In the genomic region with DNA sequence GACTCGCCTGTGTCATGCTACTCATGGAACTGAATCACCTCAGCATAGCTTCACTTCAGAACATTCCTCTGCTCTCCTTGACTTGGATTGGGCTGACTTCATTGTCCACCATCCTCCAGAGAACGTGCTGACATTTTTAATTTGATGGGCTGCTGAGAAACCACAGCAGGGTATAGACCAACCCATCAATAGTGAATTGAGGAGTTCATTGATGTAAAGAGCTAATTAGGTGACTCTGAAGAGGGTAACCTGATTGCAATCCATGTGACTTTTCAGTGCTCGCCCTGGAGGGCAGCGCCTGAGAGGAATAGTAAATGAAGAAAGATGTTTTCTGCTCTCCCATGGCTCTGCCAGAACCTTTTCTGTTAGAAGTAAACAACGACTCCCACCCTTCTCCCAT, we compare ENCODE assay signal across 21 mouse cellular contexts.
DNase-seq lines count a peak whose midpoint lies in the region; ATAC-seq and TF ChIP-seq lines count a peak whose summit lies in the region.
"Had no signal": no experiment of that assay in that cellular context is flagged by ENCODE, and none has a peak within 500 bp of the region (broad histone marks: within the 10 kb centered on the region; RNA-seq: fewer than 3 reads in every experiment).

No protein-coding gene starts in this region.

- no peak overlapping the region for H3K9ac ChIP-seq in forebrain, embryonic 12.5 days
- no peak overlapping the region for H3K9ac ChIP-seq in forebrain, postnatal 0 days
- no peak overlapping the region for H3K9ac ChIP-seq in midbrain, embryonic 11.5 days (ENCODE audit: low read length)
- H3K9ac ChIP-seq: embryonic facial prominence, embryonic 13.5 days; embryonic facial prominence, embryonic 15.5 days had no signal

- no peaks in the 10 kb centered on the region for H3K4me1 ChIP-seq in forebrain, embryonic 12.5 days
- H3K4me1 ChIP-seq in forebrain, postnatal 0 days (ENCODE audit: insufficient read depth) = no peaks in the 10 kb centered on the region
- no peaks in the 10 kb centered on the region for H3K4me1 ChIP-seq in midbrain, embryonic 11.5 days (ENCODE audit: control insufficient read depth, insufficient read depth, low read length)
- H3K4me1 ChIP-seq in midbrain, embryonic 10.5 days = no peaks in the 10 kb centered on the region
- peaks cover 12% of the 10 kb centered on the region; the same call in 1 of the 2 replicates for H3K4me1 ChIP-seq in limb, embryonic 10.5 days
- H3K4me1 ChIP-seq: embryonic facial prominence, embryonic 13.5 days; embryonic facial prominence, embryonic 15.5 days had no signal

- no peak for DNase-seq in forebrain, postnatal 0 days
- DNase-seq in midbrain, embryonic 11.5 days (ENCODE audit: low spot score, missing footprints) = no peak
- DNase-seq in midbrain, embryonic 10.5 days (ENCODE audit: low spot score) = no peak
- peak; percentile 11 for DNase-seq in forelimb bud, embryonic 11.5 days (ENCODE audit: low read depth, low spot score)
- peak; percentile 31 for DNase-seq in limb, embryonic 10.5 days (ENCODE audit: low spot score)
- no peak for DNase-seq in thymus, postnatal 25 days
- DNase-seq: adrenal gland, adult 2 months; adrenal gland, postnatal 10 days; adrenal gland, postnatal 25 days; cerebellum, adult 11 months; cerebellum, adult 18-20 months; cerebellum, adult 8-10 months; cerebellum, adult 9-11 months; cerebellum, postnatal 14 days; cerebellum, postnatal 36 days; embryo, embryonic 11 days had no signal

- no peaks in the 10 kb centered on the region for H3K9me3 ChIP-seq in forebrain, embryonic 12.5 days
- no peaks in the 10 kb centered on the region for H3K9me3 ChIP-seq in forebrain, postnatal 0 days (ENCODE audit: low read length)
- H3K9me3 ChIP-seq in midbrain, embryonic 11.5 days (ENCODE audit: control insufficient read depth, low read length) = no peaks in the 10 kb centered on the region
- H3K9me3 ChIP-seq in midbrain, embryonic 10.5 days (replicated peaks) = no peaks in the 10 kb centered on the region
- H3K9me3 ChIP-seq in limb, embryonic 10.5 days (replicated peaks) = no peaks in the 10 kb centered on the region
- H3K9me3 ChIP-seq: embryonic facial prominence, embryonic 13.5 days; embryonic facial prominence, embryonic 15.5 days had no signal

- no peaks in the 10 kb centered on the region for H3K27me3 ChIP-seq in forebrain, embryonic 12.5 days
- H3K27me3 ChIP-seq in forebrain, postnatal 0 days (ENCODE audit: insufficient read depth, low read length) = no peaks in the 10 kb centered on the region
- H3K27me3 ChIP-seq in midbrain, embryonic 11.5 days (ENCODE audit: control insufficient read depth, insufficient read depth, low read length) = no peaks in the 10 kb centered on the region
- no peaks in the 10 kb centered on the region for H3K27me3 ChIP-seq in midbrain, embryonic 10.5 days (ENCODE audit: low read depth, poor library complexity, severe bottlenecking)
- H3K27me3 ChIP-seq in limb, embryonic 10.5 days (ENCODE audit: low read depth, poor library complexity, severe bottlenecking) = no peaks in the 10 kb centered on the region
- H3K27me3 ChIP-seq: embryonic facial prominence, embryonic 13.5 days; embryonic facial prominence, embryonic 15.5 days had no signal

- 18% methylated on average over 5 of the region's 5 CpGs for WGBS in forebrain, embryonic 12.5 days
- WGBS in forebrain, postnatal 0 days = 24% methylated on average over 5 of the region's 5 CpGs
- WGBS in midbrain, embryonic 11.5 days = 66% methylated on average over 5 of the region's 5 CpGs
- 62% methylated on average over 5 of the region's 5 CpGs for WGBS in midbrain, embryonic 10.5 days
- 50% methylated on average over 5 of the region's 5 CpGs for WGBS in limb, embryonic 10.5 days

- TF ChIP-seq CTCF in forebrain, postnatal 0 days (IDR thresholded peaks at IDR 0.05; ENCODE audit: low read depth) = no peak

- ATAC-seq in forebrain, embryonic 12.5 days (ENCODE audit: low FRiP score) = peak; percentile 72; the same call in 1 of the 2 replicates
- ATAC-seq in forebrain, postnatal 0 days = no peak
- ATAC-seq in midbrain, embryonic 11.5 days (ENCODE audit: low FRiP score) = 0 out of 2 replicates have a peak, but pooled peaks have one; percentile 42
- ATAC-seq: forebrain, embryonic 14.5 days had no signal

- H3K36me3 ChIP-seq in forebrain, embryonic 12.5 days (replicated peaks) = no peaks in the 10 kb centered on the region
- no peaks in the 10 kb centered on the region for H3K36me3 ChIP-seq in forebrain, postnatal 0 days (ENCODE audit: insufficient read depth)
- no peaks in the 10 kb centered on the region for H3K36me3 ChIP-seq in midbrain, embryonic 11.5 days (ENCODE audit: control insufficient read depth, insufficient read depth, low read length)
- no peaks in the 10 kb centered on the region for H3K36me3 ChIP-seq in midbrain, embryonic 10.5 days
- no peaks in the 10 kb centered on the region for H3K36me3 ChIP-seq in limb, embryonic 10.5 days
- H3K36me3 ChIP-seq: embryonic facial prominence, embryonic 13.5 days; embryonic facial prominence, embryonic 15.5 days had no signal

- no peak overlapping the region for H3K4me2 ChIP-seq in forebrain, embryonic 12.5 days
- H3K4me2 ChIP-seq in forebrain, postnatal 0 days (ENCODE audit: low read depth) = no peak overlapping the region
- H3K4me2 ChIP-seq in midbrain, embryonic 11.5 days = no peak overlapping the region
- H3K4me2 ChIP-seq: embryonic facial prominence, embryonic 13.5 days; embryonic facial prominence, embryonic 15.5 days had no signal

- H3K27ac ChIP-seq in forebrain, embryonic 12.5 days = no peak overlapping the region
- H3K27ac ChIP-seq in forebrain, postnatal 0 days (ENCODE audit: low read depth, low read length) = no peak overlapping the region
- H3K27ac ChIP-seq in midbrain, embryonic 11.5 days (ENCODE audit: low read depth, low read length) = no peak overlapping the region
- no peak overlapping the region for H3K27ac ChIP-seq in midbrain, embryonic 10.5 days (replicated peaks)
- H3K27ac ChIP-seq in limb, embryonic 10.5 days = no peak overlapping the region
- H3K27ac ChIP-seq: embryonic facial prominence, embryonic 13.5 days; embryonic facial prominence, embryonic 15.5 days had no signal

- H3K4me3 ChIP-seq in forebrain, embryonic 12.5 days (replicated peaks) = no peak overlapping the region
- no peak overlapping the region for H3K4me3 ChIP-seq in forebrain, postnatal 0 days (ENCODE audit: low read depth, low read length)
- H3K4me3 ChIP-seq in midbrain, embryonic 11.5 days (ENCODE audit: low read depth, low read length) = no peak overlapping the region
- no peak overlapping the region for H3K4me3 ChIP-seq in midbrain, embryonic 10.5 days
- no peak overlapping the region for H3K4me3 ChIP-seq in limb, embryonic 10.5 days
- H3K4me3 ChIP-seq: embryonic facial prominence, embryonic 13.5 days; embryonic facial prominence, embryonic 15.5 days; erythroblast, embryonic 14.5 days had no signal

Comparison
In these comparisons a context has a peak if more than half of its experiments do, and no peak if none do; other contexts are left out.
1. DNase-seq: peak in forelimb bud, embryonic 11.5 days (single experiment) and limb, embryonic 10.5 days (single experiment); none in forebrain, postnatal 0 days (single experiment), midbrain, embryonic 11.5 days (single experiment), midbrain, embryonic 10.5 days (single experiment) and thymus, postnatal 25 days (single experiment).